Mouse (Mus musculus) E14TG2a.4 (cell line): ENCODE results near the gene Etl4.

Experiments used
- CTCF ChIP-seq: conservative IDR thresholded peaks from 2 replicates; pipeline ENCODE4 v1.5.1; 2014; ENCODE audit warnings: low read length
- NANOG ChIP-seq: IDR thresholded peaks from 2 replicates; pipeline ENCODE4 v1.6.1; 2014; ENCODE audit warnings: borderline replicate concordance, low read length, mixed read lengths
- POU5F1 ChIP-seq: IDR thresholded peaks from 2 replicates; pipeline ENCODE4 v1.6.1; 2014; ENCODE audit warnings: low read length, borderline replicate concordance

DNA sequence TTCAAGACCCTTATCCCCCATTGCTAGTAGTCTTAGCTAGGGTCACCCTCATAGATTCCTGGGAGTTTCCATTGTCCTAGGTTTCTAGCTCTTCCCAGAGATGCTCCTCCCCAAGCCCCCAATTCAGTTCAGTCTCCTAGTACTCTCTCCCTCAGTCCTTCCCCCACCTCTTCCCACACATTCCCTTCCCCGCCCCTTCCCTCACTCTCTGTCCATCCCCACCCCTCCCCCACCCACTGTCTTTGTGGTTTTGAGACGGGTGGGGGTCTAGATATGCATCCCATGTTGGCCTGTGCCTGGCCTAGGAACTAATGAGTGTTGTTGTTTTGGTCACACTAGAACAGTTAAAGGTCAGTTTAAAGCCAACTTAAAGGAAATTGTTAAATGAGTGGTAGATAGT is 817.4 kb downstream of the Etl4 start:
- no peak for TF ChIP-seq CTCF
- no peak for TF ChIP-seq NANOG
- TF ChIP-seq POU5F1: no peak
